Comparison of ENCODE assay signal across 10 mouse cellular contexts in the genomic region with DNA sequence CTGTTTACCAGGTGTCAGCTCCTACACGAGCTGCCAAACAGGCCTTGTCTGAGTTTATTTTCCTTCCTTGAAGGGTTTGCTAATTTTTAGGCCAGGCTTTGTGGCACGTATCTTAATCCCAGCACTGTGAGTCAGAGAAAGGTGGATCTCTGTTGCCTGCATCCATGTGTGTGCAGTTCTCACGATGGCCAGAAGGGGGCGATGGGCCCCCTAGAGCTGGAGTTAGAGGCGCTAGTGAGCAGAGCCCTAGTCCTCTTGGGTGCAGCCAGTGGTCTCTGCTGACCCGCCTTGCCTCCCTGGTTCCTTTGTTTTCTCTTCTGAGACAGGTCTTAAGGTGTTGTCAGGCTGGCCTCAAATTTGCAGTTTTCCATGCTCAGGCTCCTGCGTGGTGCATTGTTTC. TPM values are rescaled to one million over a fixed set of nuclear protein-coding genes. Genes with fewer than 3 reads are reported as not detected.
A peak's percentile ranks its signal among the peaks of the same experiment; 100 is the strongest.
DNase-seq lines count a peak whose midpoint lies in the region; ATAC-seq and TF ChIP-seq lines count a peak whose summit lies in the region.
"Had no signal": no experiment of that assay in that cellular context is flagged by ENCODE, and none has a peak within 500 bp of the region (broad histone marks: within the 10 kb centered on the region; RNA-seq: fewer than 3 reads in every experiment).

No protein-coding gene starts in this region.

- no peak overlapping the region for H3K27ac ChIP-seq in cerebellum, adult 2 months (ENCODE audit: insufficient read depth, low read length)
- H3K27ac ChIP-seq in liver, embryonic 12.5 days: no peak overlapping the region
- H3K27ac ChIP-seq: midbrain, embryonic 12.5 days had no signal

- TF ChIP-seq CTCF in cerebellum, adult 2 months (IDR thresholded peaks at IDR 0.05; ENCODE audit: borderline replicate concordance, insufficient read depth, low read depth, low read length): peak; percentile 59
- peak; percentile 80; the same call in 1 of the 2 replicates for TF ChIP-seq CTCF in G1E (IDR thresholded peaks at IDR 0.05; ENCODE audit: low read depth, low read length)

- TF ChIP-seq POLR2A in cerebellum, adult 2 months (IDR thresholded peaks at IDR 0.05; ENCODE audit: borderline replicate concordance, insufficient read depth, low read length): no peak

- peaks cover 8% of the 10 kb centered on the region; the same call in 1 of the 2 replicates for H3K4me1 ChIP-seq in cerebellum, adult 2 months (ENCODE audit: control insufficient read depth, insufficient read depth, low read length)
- H3K4me1 ChIP-seq in liver, embryonic 12.5 days: peaks cover 27% of the 10 kb centered on the region
- H3K4me1 ChIP-seq in G1E (ENCODE audit: insufficient read depth, low read depth, low read length): peaks cover 42% of the 10 kb centered on the region

- no peak overlapping the region for H3K9ac ChIP-seq in liver, embryonic 12.5 days
- H3K9ac ChIP-seq: midbrain, embryonic 12.5 days had no signal

- no peak for ATAC-seq in liver, embryonic 12.5 days
- no peak for ATAC-seq in G1E (ENCODE audit: extremely low read depth, insufficient number of reproducible peaks, low FRiP score, poor library complexity, severe bottlenecking)
- no peak for ATAC-seq in megakaryocyte progenitor cell, adult 5-6 weeks (replicated peaks; ENCODE audit: poor library complexity)

- H3K9me3 ChIP-seq in liver, embryonic 12.5 days (replicated peaks): no peaks in the 10 kb centered on the region
- H3K9me3 ChIP-seq in G1E (replicated peaks): no peaks in the 10 kb centered on the region
- H3K9me3 ChIP-seq: midbrain, embryonic 12.5 days had no signal

- H3K36me3 ChIP-seq in liver, embryonic 12.5 days: peaks cover 68% of the 10 kb centered on the region
- peaks cover 74% of the 10 kb centered on the region for H3K36me3 ChIP-seq in G1E (replicated peaks)

- DNase-seq in cerebellum, adult 2 months: no peak
- DNase-seq in cerebellum, adult 8-10 months: no peak
- DNase-seq in liver: peak; percentile 37
- DNase-seq in G1E (ENCODE audit: low spot score): no peak
- peak; percentile 35 for DNase-seq in naive thymus-derived CD4-positive, alpha-beta T cell, adult 2 months (ENCODE audit: low read depth)
- DNase-seq in right cerebral cortex, adult 2 months (ENCODE audit: low spot score in 2 of 2): no peak
- DNase-seq: kidney, adult 18-20 months had no signal

- H3K27me3 ChIP-seq in cerebellum, adult 2 months (ENCODE audit: control insufficient read depth, insufficient read depth, low read length): no peaks in the 10 kb centered on the region
- H3K27me3 ChIP-seq in liver, embryonic 12.5 days (replicated peaks): 0 out of 2 replicates have a peak, but pooled peaks cover 2% of the 10 kb centered on the region
- peaks cover under 1% of the 10 kb centered on the region; the same call in 1 of the 2 replicates for H3K27me3 ChIP-seq in G1E (ENCODE audit: insufficient read depth, low read length)
- H3K27me3 ChIP-seq: midbrain, embryonic 12.5 days had no signal

- H3K4me2 ChIP-seq in liver, embryonic 12.5 days: no peak overlapping the region
- H3K4me2 ChIP-seq: midbrain, embryonic 12.5 days had no signal

- H3K4me3 ChIP-seq in cerebellum, adult 2 months (replicated peaks; ENCODE audit: insufficient read depth, low read depth, low read length): no peak overlapping the region
- H3K4me3 ChIP-seq in liver, embryonic 12.5 days: no peak overlapping the region
- no peak overlapping the region for H3K4me3 ChIP-seq in G1E (ENCODE audit: low read depth, low read length)
- H3K4me3 ChIP-seq: midbrain, embryonic 12.5 days had no signal

- WGBS in cerebellum, adult 2 months: 62% methylated on average over 7 of the region's 7 CpGs
- WGBS in liver, embryonic 12.5 days (ENCODE audit: insufficient replicate concordance): 56% methylated on average over 7 of the region's 7 CpGs

RNA-seq across cellular contexts. Expression of a gene that starts 3.6 kb away (rescaled TPM):
- polyA plus RNA-seq in cerebellum, adult 2 months (2012; rRNA removed): 54.7 and 55.3 TPM in 2 replicates
- polyA plus RNA-seq in liver, embryonic 12.5 days (2016; fragmentation: Nextera tagmentation; extraction: Ambion mirVana): 48.5 and 50.8 TPM in 2 replicates
- total RNA-seq in G1E (2014; fragmentation: Nextera tagmentation) (13.1 and 15.9 TPM in 2 replicates), G1E (2017) (19.0 and 23.6 TPM in 2 replicates)
- polyA plus RNA-seq in G1E (2012): 81.6 and 95.0 TPM in 2 replicates
- 12.7 and 15.6 TPM in 2 replicates for total RNA-seq in megakaryocyte progenitor cell, adult 5-6 weeks (2015)
- 28.0 and 28.7 TPM in 2 replicates for total RNA-seq in megakaryocyte progenitor cell, adult 5-6 weeks (2017)

RNA-seq across cellular contexts. Expression of a gene that starts 13.5 kb away (rescaled TPM):
- polyA plus RNA-seq in cerebellum, adult 2 months (2012; rRNA removed): 231 and 240 TPM in 2 replicates
- 89.2 and 91.3 TPM in 2 replicates for polyA plus RNA-seq in liver, embryonic 12.5 days (2016; fragmentation: Nextera tagmentation; extraction: Ambion mirVana)
- total RNA-seq in G1E (2014; fragmentation: Nextera tagmentation) (69.9 and 71.1 TPM in 2 replicates), G1E (2017) (52.4 and 56.2 TPM in 2 replicates)
- polyA plus RNA-seq in G1E (2012): 178 and 186 TPM in 2 replicates
- 27.0 and 37.6 TPM in 2 replicates for total RNA-seq in megakaryocyte progenitor cell, adult 5-6 weeks (2015)
- 31.1 and 31.7 TPM in 2 replicates for total RNA-seq in megakaryocyte progenitor cell, adult 5-6 weeks (2017)

RNA-seq across cellular contexts. Expression of a gene that starts 25.2 kb away (rescaled TPM):
- polyA plus RNA-seq in cerebellum, adult 2 months (2012; rRNA removed): 0.33 and 0.41 TPM in 2 replicates
- 17.3 and 17.8 TPM in 2 replicates for polyA plus RNA-seq in liver, embryonic 12.5 days (2016; fragmentation: Nextera tagmentation; extraction: Ambion mirVana)
- total RNA-seq in G1E (2014; fragmentation: Nextera tagmentation): not detected in 2 replicates
- 0.29 TPM in 1 of 2 replicates, not detected in the other for total RNA-seq in G1E (2017)
- not detected in 2 replicates for polyA plus RNA-seq in G1E (2012)
- total RNA-seq in megakaryocyte progenitor cell, adult 5-6 weeks (2015): 0.54 and 0.88 TPM in 2 replicates
- total RNA-seq in megakaryocyte progenitor cell, adult 5-6 weeks (2017): 0.30 and 0.58 TPM in 2 replicates

RNA-seq across cellular contexts. Expression of a gene that starts 32.3 kb away (rescaled TPM):
- 161 and 187 TPM in 2 replicates for polyA plus RNA-seq in cerebellum, adult 2 months (2012; rRNA removed)
- 167 and 168 TPM in 2 replicates for polyA plus RNA-seq in liver, embryonic 12.5 days (2016; fragmentation: Nextera tagmentation; extraction: Ambion mirVana)
- total RNA-seq in G1E (2014; fragmentation: Nextera tagmentation): 35.9 and 52.2 TPM in 2 replicates
- total RNA-seq in G1E (2017): 63.5 and 76.7 TPM in 2 replicates
- 272 and 393 TPM in 2 replicates for polyA plus RNA-seq in G1E (2012)
- total RNA-seq in megakaryocyte progenitor cell, adult 5-6 weeks (2015): 34.4 and 42.5 TPM in 2 replicates
- total RNA-seq in megakaryocyte progenitor cell, adult 5-6 weeks (2017): 50.1 and 54.9 TPM in 2 replicates

RNA-seq across cellular contexts. Expression of a gene that starts 36.2 kb away (rescaled TPM):
- polyA plus RNA-seq in cerebellum, adult 2 months (2012; rRNA removed): 75.2 and 77.0 TPM in 2 replicates
- 7.1 and 7.9 TPM in 2 replicates for polyA plus RNA-seq in liver, embryonic 12.5 days (2016; fragmentation: Nextera tagmentation; extraction: Ambion mirVana)
- total RNA-seq in G1E (2014; fragmentation: Nextera tagmentation) (2.8 and 3.4 TPM in 2 replicates), G1E (2017) (7.4 and 9.9 TPM in 2 replicates)
- polyA plus RNA-seq in G1E (2012): 8.2 and 9.6 TPM in 2 replicates
- total RNA-seq in megakaryocyte progenitor cell, adult 5-6 weeks (2015): 1.9 and 2.3 TPM in 2 replicates
- 4.2 and 5.0 TPM in 2 replicates for total RNA-seq in megakaryocyte progenitor cell, adult 5-6 weeks (2017)

Comparison
In these comparisons a context has a peak if more than half of its experiments do, and no peak if none do; other contexts are left out.
1. DNase-seq: peak in liver (single experiment) and naive thymus-derived CD4-positive, alpha-beta T cell, adult 2 months (single experiment); none in cerebellum, adult 2 months (0 of 2), cerebellum, adult 8-10 months (single experiment), G1E (single experiment) and right cerebral cortex, adult 2 months (0 of 2).
2. RNA of a gene that starts 25.2 kb away (polyA plus RNA-seq): 17.3 to 17.8 TPM in liver, embryonic 12.5 days; 0.33 to 0.41 TPM in cerebellum, adult 2 months and not detected in G1E; every median in the first group is over 10 times any median in the second.